In the genomic region with DNA sequence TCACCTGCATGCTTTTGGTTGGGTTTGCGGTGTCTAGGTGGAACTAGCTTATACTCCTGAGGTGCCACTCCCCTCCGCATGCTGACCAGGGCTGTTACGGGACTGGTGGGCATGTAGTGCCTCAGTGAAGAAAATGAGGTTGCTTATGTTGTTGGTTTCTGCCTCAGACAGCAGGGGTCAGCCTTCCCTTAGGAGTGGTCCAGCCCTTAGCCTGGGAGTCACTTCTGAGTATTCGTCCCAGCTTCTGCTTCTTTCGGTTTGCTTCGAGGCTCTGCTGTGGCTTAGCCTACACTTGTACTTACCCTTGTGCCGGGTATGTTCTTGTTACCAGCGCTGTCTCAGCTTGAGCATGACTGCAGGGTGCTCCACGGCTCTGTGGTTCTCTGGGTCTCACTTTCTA, we compare ENCODE assay signal across 8 mouse cellular contexts. TPM values are rescaled to one million over a fixed set of nuclear protein-coding genes. Genes with fewer than 3 reads are reported as not detected.
A peak's percentile ranks its signal among the peaks of the same experiment; 100 is the strongest.
DNase-seq lines count a peak whose midpoint lies in the region; ATAC-seq and TF ChIP-seq lines count a peak whose summit lies in the region.

No protein-coding gene starts in this region.

- no peak overlapping the region for H3K27ac ChIP-seq in heart, embryonic 10.5 days
- H3K27ac ChIP-seq in gastrocnemius, adult 2 months: no peak overlapping the region
- no peak overlapping the region for H3K27ac ChIP-seq in midbrain, embryonic 13.5 days

- TF ChIP-seq CTCF in gastrocnemius, adult 2 months (IDR thresholded peaks at IDR 0.05): peak; percentile 77

- H3K36me3 ChIP-seq in heart, embryonic 10.5 days: peaks cover 10% of the 10 kb centered on the region; the same call in 1 of the 2 replicates
- H3K36me3 ChIP-seq in midbrain, embryonic 13.5 days: peaks cover 12% of the 10 kb centered on the region

- ATAC-seq in midbrain, embryonic 13.5 days: peak; percentile 77

- no peaks in the 10 kb centered on the region for H3K9me3 ChIP-seq in heart, embryonic 10.5 days
- H3K9me3 ChIP-seq in midbrain, embryonic 13.5 days: no peaks in the 10 kb centered on the region

- WGBS in heart, embryonic 10.5 days: 71% methylated on average over 9 of the region's 9 CpGs
- WGBS in midbrain, embryonic 13.5 days: 63% methylated on average over 9 of the region's 9 CpGs

- no peak overlapping the region for H3K4me2 ChIP-seq in midbrain, embryonic 13.5 days (replicated peaks)

- no peak overlapping the region for H3K9ac ChIP-seq in midbrain, embryonic 13.5 days (replicated peaks)

- peak; percentile 52 to 62 for DNase-seq in heart, postnatal 14 days
- no peak for DNase-seq in heart, embryonic 10.5 days (ENCODE audit: low spot score)
- DNase-seq in CD8-positive naive resting alpha-beta T cell, adult 2 months (ENCODE audit: low read depth in 2 of 2, low spot score in 2 of 2): peak; percentile 41 to 58
- DNase-seq in cerebellum, adult 9-11 months: peak; percentile 56
- DNase-seq in gastrocnemius, adult 2 months: peak; percentile 62
- DNase-seq in layer of hippocampus, postnatal 10 days (ENCODE audit: low spot score in 2 of 2): peak; percentile 70 to 80
- DNase-seq in thymus, postnatal 0 days (ENCODE audit: low spot score): peak; percentile 76

- H3K4me3 ChIP-seq in heart, embryonic 10.5 days: no peak overlapping the region
- peak overlapping the region; percentile 55 for H3K4me3 ChIP-seq in gastrocnemius, adult 2 months
- no peak overlapping the region for H3K4me3 ChIP-seq in midbrain, embryonic 13.5 days (replicated peaks)

- intact Hi-C loops in heart, postnatal 14 days (cut with DNase I): loop anchor here (2.0 kb wide), 1 partner anchor 155 kb away; no protein-coding TSS in a partner anchor
- intact Hi-C loops in gastrocnemius, adult 2 months (cut with DNase I): loop anchor here (1.0 to 10.0 kb wide), 2 partner anchors 155 to 325 kb away; no protein-coding TSS in a partner anchor

- no peaks in the 10 kb centered on the region; the same call in 1 of the 2 replicates for H3K27me3 ChIP-seq in heart, embryonic 10.5 days (ENCODE audit: insufficient read depth, poor library complexity, severe bottlenecking)
- H3K27me3 ChIP-seq in midbrain, embryonic 13.5 days: no peaks in the 10 kb centered on the region

- H3K4me1 ChIP-seq in heart, embryonic 10.5 days: no peaks in the 10 kb centered on the region
- peaks cover 13% of the 10 kb centered on the region for H3K4me1 ChIP-seq in midbrain, embryonic 13.5 days (replicated peaks)

RNA-seq across cellular contexts. Expression of a gene that starts 36.0 kb away (rescaled TPM):
- 10 to 100 TPM; 18.6 to 21.1 TPM for total RNA-seq in heart, postnatal 14 days (2021)
- polyA plus RNA-seq in heart, embryonic 10.5 days (2016; fragmentation: Nextera tagmentation; extraction: Ambion mirVana): 9.5 and 11.6 TPM in 2 replicates
- 10 to 100 TPM; 12.4 to 16.3 TPM for total RNA-seq in gastrocnemius, adult 2 months (2021)
- total RNA-seq in layer of hippocampus, postnatal 10 days (2021): 10 to 100 TPM; 25.1 to 25.2 TPM
- 13.4 and 13.6 TPM in 2 replicates for polyA plus RNA-seq in midbrain, embryonic 13.5 days (2015; fragmentation: Nextera tagmentation; extraction: Ambion mirVana)
- polyA plus RNA-seq in thymus, postnatal 0 days (2015; fragmentation: Nextera tagmentation; extraction: Ambion mirVana): 19.8 and 21.0 TPM in 2 replicates
